Comparison of ENCODE assay signal across 19 mouse cellular contexts in the genomic region with DNA sequence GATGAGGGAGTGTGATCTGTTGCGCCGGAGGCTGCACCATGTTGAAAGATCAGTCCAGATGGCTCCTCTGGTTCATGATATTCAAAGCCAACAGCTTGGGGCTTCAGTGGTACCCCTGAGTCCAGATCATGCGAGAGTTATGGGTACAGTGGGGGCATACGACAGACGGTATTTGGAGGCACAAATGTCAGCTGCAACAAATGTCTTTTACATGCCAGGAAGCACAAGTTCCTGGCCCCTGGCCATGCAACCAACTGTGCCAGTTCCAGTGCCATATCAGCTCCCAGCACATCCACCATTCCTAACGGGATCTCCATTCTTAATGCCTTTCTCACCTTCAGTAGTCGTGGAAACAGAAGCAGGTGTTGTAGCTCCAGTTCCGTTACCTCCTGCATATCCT. TPM values are rescaled to one million over a fixed set of nuclear protein-coding genes. Genes with fewer than 3 reads are reported as not detected.
A peak's percentile ranks its signal among the peaks of the same experiment; 100 is the strongest.
DNase-seq lines count a peak whose midpoint lies in the region.
"Had no signal": no experiment of that assay in that cellular context is flagged by ENCODE, and none has a peak within 500 bp of the region (broad histone marks: within the 10 kb centered on the region; RNA-seq: fewer than 3 reads in every experiment).

No protein-coding gene starts in this region.

- DNase-seq in left cerebral cortex, postnatal 4 days: peak; percentile 27
- no peak for DNase-seq in left cerebral cortex, postnatal 14 days (ENCODE audit: low spot score in 2 of 2)
- peak; percentile 24 to 51 for DNase-seq in cerebellum, adult 18-20 months
- peak; percentile 53 to 60 for DNase-seq in cerebellum, postnatal 25 days
- DNase-seq in urinary bladder, postnatal 4 days (ENCODE audit: low spot score in 2 of 2): no peak
- no peak for DNase-seq in gastrocnemius, postnatal 10 days
- DNase-seq in kidney, postnatal 36 days: no peak
- DNase-seq: adrenal gland, postnatal 36 days; heart, postnatal 10 days; kidney, adult 2 months; kidney, postnatal 25 days; lung, embryonic 14.5 days; lung, postnatal 36 days; right cerebral cortex, postnatal 4 days; thymus, postnatal 36 days had no signal

- intact Hi-C loops in left cerebral cortex, postnatal 4 days (cut with DNase I): no loop called here
- intact Hi-C loops in left cerebral cortex, postnatal 14 days (cut with DNase I): no loop called here

RNA-seq across cellular contexts. Expression of gene Tex13c2, which starts 0.8 kb away (rescaled TPM):
- total RNA-seq in left cerebral cortex, postnatal 4 days (2021): not detected
- total RNA-seq in left cerebral cortex, postnatal 14 days (2021): not detected
- not detected for total RNA-seq in gastrocnemius, postnatal 10 days (2021)
- total RNA-seq: adrenal gland, postnatal 36 days; CH12.LX; heart, postnatal 10 days; left cerebral cortex, adult 18-20 months; megakaryocyte-erythroid progenitor cell, adult 5-6 weeks; neutrophil, adult 5-6 weeks had no signal

RNA-seq across cellular contexts. Expression of gene Sh2d1a, which starts 11.9 kb away (rescaled TPM):
- total RNA-seq in left cerebral cortex, postnatal 4 days (2021): not detected
- total RNA-seq in left cerebral cortex, postnatal 14 days (2021): not detected
- total RNA-seq in gastrocnemius, postnatal 10 days (2021): not detected
- total RNA-seq: adrenal gland, postnatal 36 days; CH12.LX; left cerebral cortex, adult 18-20 months had no signal

Comparison
In these comparisons a context has a peak if more than half of its experiments do, and no peak if none do; other contexts are left out.
1. DNase-seq: peak in left cerebral cortex, postnatal 4 days (single experiment), cerebellum, adult 18-20 months (2 of 2) and cerebellum, postnatal 25 days (2 of 2); none in left cerebral cortex, postnatal 14 days (0 of 2), urinary bladder, postnatal 4 days (0 of 2), gastrocnemius, postnatal 10 days (single experiment) and kidney, postnatal 36 days (0 of 2).